Mouse (Mus musculus) heart, embryonic 16.5 days (tissue): ENCODE results near the gene Srarp. TPM values are rescaled to one million over a fixed set of nuclear protein-coding genes. Genes with fewer than 3 reads are reported as not detected.

Source experiments
- ATAC-seq: fragments of 200-750 bp; cut with Nextera tagmentation; replicated peaks from 2 replicates; pipeline ENCODE4 v1.8.0; 2017; ENCODE audit warnings: moderate number of reproducible peaks; ENCODE audit not compliant: insufficient read depth, low FRiP score; ENCODE audit errors: extremely low read depth
- H3K27ac ChIP-seq: fragments of 300-500 bp; sonication (generic); 2 replicates; pipeline ENCODE4 v1.5.1; 2014; ENCODE audit warnings: mild to moderate bottlenecking, low read length, control low read depth, moderate library complexity
- H3K27me3 ChIP-seq: fragments of 300-500 bp; sonication (generic); 2 replicates; pipeline ENCODE4 v1.6.1; 2014; ENCODE audit warnings: low read length, mixed read lengths; ENCODE audit not compliant: control insufficient read depth, insufficient read depth
- H3K36me3 ChIP-seq: fragments of 300-500 bp; sonication (generic); 2 replicates; pipeline ENCODE4 v1.6.1; 2014; ENCODE audit not compliant: control insufficient read depth, insufficient read depth
- H3K4me1 ChIP-seq: fragments of 300-500 bp; sonication (generic); 2 replicates; pipeline ENCODE4 v1.6.1; 2014; ENCODE audit warnings: low read length, mixed read lengths; ENCODE audit not compliant: control insufficient read depth, insufficient read depth
- H3K4me2 ChIP-seq: fragments of 300-500 bp; sonication (generic); 2 replicates; pipeline ENCODE4 v1.6.1; 2014; ENCODE audit warnings: low read depth, mild to moderate bottlenecking, control low read depth, low read length
- H3K4me3 ChIP-seq: fragments of 300-500 bp; sonication (generic); 2 replicates; pipeline ENCODE4 v1.5.1; 2014; ENCODE audit warnings: mild to moderate bottlenecking, control low read depth, low read length
- H3K9ac ChIP-seq: fragments of 300-500 bp; sonication (generic); 2 replicates; pipeline ENCODE4 v1.6.1; 2014; ENCODE audit warnings: low read length, control low read depth
- H3K9me3 ChIP-seq: fragments of 300-500 bp; sonication (generic); replicated peaks from 2 replicates; pipeline ENCODE4 v1.6.1; 2016; ENCODE audit warnings: low read length; ENCODE audit not compliant: control insufficient read depth
- WGBS: fragments of 180-500 bp; shearing (Covaris S2); extraction: QIAGEN DNeasy Blood & Tissue Kit; methylation state at CpG from one replicate; pipeline ENCODE4 v1.1.7; 2014; 5-methylcytosine and 5-hydroxymethylcytosine counted together
- polyA plus RNA-seq: library from polyadenylated mRNA; unstranded; fragments of >200 nt; fragmentation: Nextera tagmentation; extraction: Ambion mirVana; gene quantifications from 2 replicates; pipeline ENCODE4 v1.2.1, GENCODE M21; 2015

Gene Srarp
- not detected in 2 replicates for polyA plus RNA-seq

- no peaks in the 10 kb centered on the region for H3K4me1 ChIP-seq
- no peaks in the 10 kb centered on the region for H3K27me3 ChIP-seq
- no peak within 1 kb of the TSS for H3K27ac ChIP-seq
- H3K4me3 ChIP-seq, result no peak within 1 kb of the TSS
- no peaks in the 10 kb centered on the region for H3K9me3 ChIP-seq
- H3K36me3 ChIP-seq, result no peaks in the 10 kb centered on the region
- H3K4me2 ChIP-seq, result no peak within 1 kb of the TSS
- no peak within 1 kb of the TSS for H3K9ac ChIP-seq
- ATAC-seq, result no peak
- WGBS, result 88% methylated on average over 1 of the region's 1 CpGs
Measured at GRCm38 (mm10) chr4:141435974-141436373, at the start of gene Srarp. Gene Srarp (minus strand): TSS chr4:141436105.

DNA sequence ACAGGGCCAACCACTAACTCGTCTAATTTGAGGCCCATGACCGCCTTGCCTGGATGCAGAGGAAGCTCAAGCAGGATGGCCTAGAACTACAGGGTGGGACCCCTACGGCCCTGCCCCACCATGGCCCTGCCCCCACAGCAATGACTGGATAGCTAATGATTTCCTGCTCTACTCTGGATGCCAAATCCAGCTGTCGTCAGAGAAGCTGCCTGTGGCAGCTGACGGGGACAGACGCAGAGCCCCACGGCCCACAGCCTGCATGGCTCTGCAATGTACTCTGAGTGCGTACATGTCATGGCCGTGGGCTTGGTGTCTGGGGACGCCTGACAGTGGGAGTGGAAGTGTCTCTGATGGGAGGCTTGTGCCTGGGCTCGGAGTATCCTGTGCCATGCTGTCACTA lies 48.2 kb upstream of the Srarp start:
- Histone ChIP-seq H3K27ac (no peak overlapping the region), H3K4me3 (no peak overlapping the region), H3K4me1 (no peaks in the 10 kb centered on the region), H3K9ac (no peak overlapping the region), H3K4me2 (no peak overlapping the region), H3K36me3 (peaks cover 69% of the 10 kb centered on the region), H3K27me3 (no peaks in the 10 kb centered on the region), H3K9me3 (no peaks in the 10 kb centered on the region)
- 65% methylated on average over 11 of the region's 11 CpGs for WGBS
- ATAC-seq, result no peak

DNA sequence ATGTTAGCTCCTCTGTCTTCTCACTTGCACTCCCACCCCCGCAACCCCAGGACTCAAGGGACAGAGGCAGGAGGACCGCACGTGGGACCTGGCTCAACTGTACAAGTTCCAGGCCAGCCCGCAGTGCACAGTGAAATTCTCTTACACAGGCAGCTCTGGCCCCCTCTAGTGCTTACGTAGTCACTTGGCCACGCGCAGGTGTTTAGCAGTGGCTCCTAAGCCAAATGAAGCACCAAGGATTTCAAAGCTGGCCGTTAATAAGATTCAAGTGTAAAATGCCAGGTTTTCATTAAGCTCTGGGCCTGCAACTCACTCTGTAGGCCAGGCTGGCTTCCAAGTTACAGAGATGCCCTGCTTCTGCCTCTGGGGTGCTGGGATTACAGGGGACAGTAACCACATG lies 43.5 kb upstream of the Srarp start:
- Histone ChIP-seq H3K9me3 (peaks cover 8% of the 10 kb centered on the region; the same call in 1 of the 2 replicates), H3K9ac (no peak overlapping the region), H3K27ac (no peak overlapping the region), H3K4me2 (no peak overlapping the region), H3K27me3 (no peaks in the 10 kb centered on the region), H3K4me3 (no peak overlapping the region), H3K4me1 (no peaks in the 10 kb centered on the region), H3K36me3 (peaks cover 78% of the 10 kb centered on the region)
- no peak for ATAC-seq
- 90% methylated on average over 8 of the region's 8 CpGs for WGBS

GRCm38 (mm10) chr4:141478794-141479193 lies 42.9 kb upstream of the Srarp start:
- no peak overlapping the region for H3K4me2 ChIP-seq
- no peak overlapping the region for H3K4me3 ChIP-seq
- peaks cover 8% of the 10 kb centered on the region; the same call in 1 of the 2 replicates for H3K9me3 ChIP-seq
- no peak overlapping the region for H3K27ac ChIP-seq
- H3K4me1 ChIP-seq, result no peaks in the 10 kb centered on the region
- 94% methylated on average over 32 of the region's 32 CpGs for WGBS
- H3K27me3 ChIP-seq, result no peaks in the 10 kb centered on the region
- peaks cover 84% of the 10 kb centered on the region for H3K36me3 ChIP-seq
- H3K9ac ChIP-seq, result no peak overlapping the region
- no peak for ATAC-seq

GRCm38 (mm10) chr4:141478225-141478624 lies 42.3 kb upstream of the Srarp start:
- no peak overlapping the region for H3K4me3 ChIP-seq
- ATAC-seq, result no peak
- no peak overlapping the region for H3K9ac ChIP-seq
- H3K27me3 ChIP-seq, result no peaks in the 10 kb centered on the region
- H3K4me1 ChIP-seq, result no peaks in the 10 kb centered on the region
- no peak overlapping the region for H3K27ac ChIP-seq
- no peak overlapping the region for H3K4me2 ChIP-seq
- H3K9me3 ChIP-seq, result peaks cover 8% of the 10 kb centered on the region; the same call in 1 of the 2 replicates
- WGBS, result 85% methylated on average over 23 of the region's 23 CpGs
- peaks cover 86% of the 10 kb centered on the region for H3K36me3 ChIP-seq

GRCm38 (mm10) chr4:141477681-141478102 lies 41.8 kb upstream of the Srarp start:
- H3K27ac ChIP-seq, result 0 out of 2 replicates have a peak overlapping the region, but pooled peaks have one; percentile 19
- H3K36me3 ChIP-seq, result peaks cover 85% of the 10 kb centered on the region
- no peaks in the 10 kb centered on the region for H3K27me3 ChIP-seq
- 73% methylated on average over 16 of the region's 16 CpGs for WGBS
- peak; percentile 47; the same call in 1 of the 2 replicates for ATAC-seq
- H3K4me1 ChIP-seq, result no peaks in the 10 kb centered on the region
- H3K4me3 ChIP-seq, result no peak overlapping the region
- no peak overlapping the region for H3K4me2 ChIP-seq
- H3K9me3 ChIP-seq, result peaks cover 8% of the 10 kb centered on the region; the same call in 1 of the 2 replicates
- no peak overlapping the region for H3K9ac ChIP-seq

- Histone ChIP-seq H3K9ac (no peak overlapping the region), H3K27ac (no peak overlapping the region), H3K4me2 (no peak overlapping the region), H3K27me3 (no peaks in the 10 kb centered on the region), H3K4me3 (no peak overlapping the region), H3K9me3 (peaks cover 12% of the 10 kb centered on the region), H3K4me1 (no peaks in the 10 kb centered on the region), H3K36me3 (peaks cover 98% of the 10 kb centered on the region)
- no peak for ATAC-seq
- 78% methylated on average over 19 of the region's 19 CpGs for WGBS
Measured at GRCm38 (mm10) chr4:141474431-141474830, 38.5 kb upstream of the Srarp start.

DNA sequence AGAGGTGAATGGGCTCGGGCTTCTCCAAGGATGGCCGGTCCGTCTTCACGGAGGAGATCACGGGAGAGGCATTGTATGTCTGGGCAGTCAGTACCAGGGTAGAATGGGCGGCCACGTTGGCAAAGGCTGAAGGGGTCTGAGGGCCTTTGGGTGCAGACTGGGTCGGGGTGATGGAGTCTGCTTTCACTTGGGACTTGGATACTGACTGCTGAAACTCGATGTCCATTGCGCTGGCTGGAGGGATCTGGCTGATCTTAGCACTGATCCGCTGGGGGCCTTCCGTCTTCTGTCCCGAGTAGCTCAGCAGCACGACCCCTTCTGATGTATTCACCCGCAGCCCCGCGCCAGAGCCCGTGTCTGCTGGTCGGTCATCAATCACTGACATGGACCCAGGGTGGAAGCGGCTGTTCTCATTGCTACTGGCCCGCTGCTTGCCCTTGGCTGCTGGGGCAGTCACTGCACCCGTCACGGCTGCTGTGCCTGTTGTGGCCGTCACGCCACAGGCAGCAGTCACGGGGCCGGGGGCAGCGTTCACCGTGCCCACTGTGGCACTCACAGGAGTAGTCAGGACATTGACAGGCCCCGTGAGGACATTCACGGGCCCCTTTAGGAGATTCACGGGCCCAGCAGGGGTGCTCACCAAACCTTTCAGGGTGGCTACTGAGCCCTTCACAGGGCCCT lies 36.9 kb upstream of the Srarp start:
- no peak for ATAC-seq
- H3K4me1 ChIP-seq, result no peaks in the 10 kb centered on the region
- no peaks in the 10 kb centered on the region for H3K27me3 ChIP-seq
- H3K9me3 ChIP-seq, result peaks cover 6% of the 10 kb centered on the region
- H3K27ac ChIP-seq, result no peak overlapping the region
- no peak overlapping the region for H3K4me2 ChIP-seq
- no peak overlapping the region for H3K9ac ChIP-seq
- no peak overlapping the region for H3K4me3 ChIP-seq
- WGBS, result 87% methylated on average over 32 of the region's 32 CpGs
- H3K36me3 ChIP-seq, result peaks cover 93% of the 10 kb centered on the region

DNA sequence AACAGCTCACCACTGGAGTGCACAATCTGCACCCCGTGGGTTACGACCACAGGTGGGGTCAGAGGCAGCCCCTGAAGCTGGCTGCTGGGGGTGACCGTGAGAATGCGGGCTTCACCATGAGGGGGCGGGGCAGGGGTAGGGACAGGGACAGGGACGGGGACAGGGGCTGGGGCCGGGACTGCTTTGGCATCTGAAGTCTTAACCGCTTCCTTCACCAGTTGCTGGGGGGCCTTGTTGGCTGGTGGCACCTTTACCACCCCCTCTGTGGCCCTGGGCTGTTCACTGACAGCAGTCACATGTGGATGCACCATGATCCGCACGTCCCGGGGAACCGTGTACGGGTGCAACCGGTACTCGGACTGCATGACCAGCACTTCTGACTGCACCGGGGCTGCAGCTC lies 35.6 kb upstream of the Srarp start:
- H3K9ac ChIP-seq, result no peak overlapping the region
- no peak overlapping the region for H3K4me3 ChIP-seq
- H3K4me1 ChIP-seq, result no peaks in the 10 kb centered on the region
- WGBS, result 98% methylated on average over 16 of the region's 16 CpGs
- no peak overlapping the region for H3K27ac ChIP-seq
- no peak for ATAC-seq
- H3K9me3 ChIP-seq, result peaks cover 4% of the 10 kb centered on the region
- no peaks in the 10 kb centered on the region for H3K27me3 ChIP-seq
- peaks cover 93% of the 10 kb centered on the region for H3K36me3 ChIP-seq
- H3K4me2 ChIP-seq, result no peak overlapping the region
